Mouse (Mus musculus) hindbrain, embryonic 12.5 days (tissue): ENCODE results near the gene Slc37a4. TPM values are rescaled to one million over a fixed set of nuclear protein-coding genes. Genes with fewer than 3 reads are reported as not detected.
A peak's percentile ranks its signal among the peaks of the same experiment; 100 is the strongest.
"Not testable (repeated sequence)": the region's sequence is repeated elsewhere in the genome, so short reads cannot be mapped to it uniquely, and the experiment has no call there.

Experiments
- ATAC-seq: fragments of 200-750 bp; cut with Nextera tagmentation; 2 replicates; pipeline ENCODE4 v1.8.0; 2017; ENCODE audit warnings: moderate TSS enrichment; ENCODE audit not compliant: low FRiP score
- H3K27ac ChIP-seq: fragments of 300-500 bp; sonication (generic); 2 replicates; pipeline ENCODE4 v1.5.1; 2016; ENCODE audit warnings: mild to moderate bottlenecking
- H3K27me3 ChIP-seq: fragments of 300-500 bp; sonication (generic); 2 replicates; pipeline ENCODE4 v1.6.1; 2016; ENCODE audit warnings: mild to moderate bottlenecking
- H3K36me3 ChIP-seq: fragments of 300-500 bp; sonication (generic); 2 replicates; pipeline ENCODE4 v1.6.1; 2016; ENCODE audit warnings: mild to moderate bottlenecking
- H3K4me1 ChIP-seq: fragments of 300-500 bp; sonication (generic); 2 replicates; pipeline ENCODE4 v1.6.1; 2016
- H3K4me2 ChIP-seq: fragments of 300-500 bp; sonication (generic); replicated peaks from 2 replicates; pipeline ENCODE4 v1.6.1; 2016; ENCODE audit warnings: mild to moderate bottlenecking
- H3K4me3 ChIP-seq: fragments of 300-500 bp; sonication (generic); 2 replicates; pipeline ENCODE4 v1.5.1; 2016; ENCODE audit warnings: mild to moderate bottlenecking
- H3K9ac ChIP-seq: fragments of 300-500 bp; sonication (generic); 2 replicates; pipeline ENCODE4 v1.6.1; 2016; ENCODE audit warnings: mild to moderate bottlenecking, moderate library complexity
- H3K9me3 ChIP-seq: fragments of 300-500 bp; sonication (generic); replicated peaks from 2 replicates; pipeline ENCODE4 v1.6.1; 2016; ENCODE audit warnings: mild to moderate bottlenecking
- WGBS: fragments of 180-500 bp; shearing (Covaris S2); methylation state at CpG from one replicate; pipeline ENCODE4 v1.1.7; 2016; 5-methylcytosine and 5-hydroxymethylcytosine counted together
- polyA plus RNA-seq: library from polyadenylated mRNA; unstranded; fragments of >200 nt; fragmentation: Nextera tagmentation; extraction: Ambion mirVana; gene quantifications from 2 replicates; pipeline ENCODE4 v1.2.1, GENCODE M21; 2016

The Slc37a4 gene
- polyA plus RNA-seq, 1 experiment from 2014 or later = 38.7 TPM

DNA sequence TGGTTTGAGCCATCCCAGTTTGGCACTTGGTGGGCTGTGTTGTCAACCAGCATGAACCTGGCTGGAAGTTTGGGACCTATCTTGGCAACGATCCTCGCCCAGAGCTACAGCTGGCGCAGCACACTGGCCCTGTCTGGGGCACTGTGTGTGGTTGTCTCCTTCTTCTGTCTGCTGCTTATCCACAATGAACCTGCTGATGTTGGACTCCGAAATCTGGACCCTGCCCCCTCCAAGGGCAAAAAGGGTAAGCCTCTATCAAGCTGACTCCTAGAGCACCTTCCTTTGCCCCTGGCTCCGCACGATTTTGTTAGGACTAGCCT is 3.1 kb downstream of the Slc37a4 start:
- 91% methylated on average over 6 of the region's 6 CpGs for WGBS
- H3K4me3 ChIP-seq = no peak overlapping the region
- peak overlapping the region; percentile 95; the same call in 1 of the 2 replicates for H3K4me2 ChIP-seq
- H3K9ac ChIP-seq = peak overlapping the region; percentile 38; the same call in 1 of the 2 replicates
- H3K27me3 ChIP-seq = no peaks in the 10 kb centered on the region
- H3K36me3 ChIP-seq = peaks cover 54% of the 10 kb centered on the region
- no peaks in the 10 kb centered on the region for H3K9me3 ChIP-seq
- H3K27ac ChIP-seq = no peak overlapping the region
- H3K4me1 ChIP-seq = peaks cover 30% of the 10 kb centered on the region
- ATAC-seq = no peak

DNA sequence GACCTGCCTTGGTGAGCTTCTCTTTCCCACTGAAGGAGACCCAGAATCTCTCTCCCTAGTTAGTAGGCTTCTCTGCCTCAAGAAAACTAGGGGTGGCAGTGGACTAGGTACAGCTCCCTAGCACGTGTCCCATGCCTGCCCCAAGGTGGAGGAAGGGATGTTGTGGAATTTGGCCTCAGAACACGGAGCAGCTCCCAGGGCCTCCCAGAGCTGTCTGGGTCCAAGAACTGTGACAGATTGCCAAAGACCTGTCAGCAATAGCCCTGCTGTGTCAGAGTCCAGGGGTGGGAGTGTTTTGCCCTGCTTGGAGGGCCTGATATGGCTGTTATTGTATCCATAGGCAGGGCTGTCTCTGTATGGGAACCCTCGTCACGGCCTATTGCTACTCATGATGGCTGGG is 4.4 kb downstream of the Slc37a4 start:
- Histone ChIP-seq H3K9ac (no peak overlapping the region), H3K36me3 (peaks cover 59% of the 10 kb centered on the region)
- no peak for ATAC-seq

GRCm38 (mm10) chr9:44405011-44405410 is 8.4 kb downstream of the Slc37a4 start:
- no peaks in the 10 kb centered on the region for H3K9me3 ChIP-seq
- ATAC-seq = no peak
- peaks cover 16% of the 10 kb centered on the region for H3K4me1 ChIP-seq
- peaks cover 62% of the 10 kb centered on the region for H3K36me3 ChIP-seq
- no peak overlapping the region for H3K4me2 ChIP-seq
- WGBS = 79% methylated on average over 3 of the region's 3 CpGs
- H3K27ac ChIP-seq = no peak overlapping the region
- H3K4me3 ChIP-seq = no peak overlapping the region
- H3K27me3 ChIP-seq = no peaks in the 10 kb centered on the region
- no peak overlapping the region for H3K9ac ChIP-seq

More for the DNA sequence above, 4.4 kb downstream of the Slc37a4 start:
- no peak overlapping the region for H3K27ac ChIP-seq
- no peak overlapping the region for H3K4me2 ChIP-seq
- peaks cover 37% of the 10 kb centered on the region for H3K4me1 ChIP-seq
- H3K9me3 ChIP-seq = no peaks in the 10 kb centered on the region
- H3K4me3 ChIP-seq = no peak overlapping the region
- no peaks in the 10 kb centered on the region for H3K27me3 ChIP-seq
- WGBS = 78% methylated on average over 4 of the region's 4 CpGs

DNA sequence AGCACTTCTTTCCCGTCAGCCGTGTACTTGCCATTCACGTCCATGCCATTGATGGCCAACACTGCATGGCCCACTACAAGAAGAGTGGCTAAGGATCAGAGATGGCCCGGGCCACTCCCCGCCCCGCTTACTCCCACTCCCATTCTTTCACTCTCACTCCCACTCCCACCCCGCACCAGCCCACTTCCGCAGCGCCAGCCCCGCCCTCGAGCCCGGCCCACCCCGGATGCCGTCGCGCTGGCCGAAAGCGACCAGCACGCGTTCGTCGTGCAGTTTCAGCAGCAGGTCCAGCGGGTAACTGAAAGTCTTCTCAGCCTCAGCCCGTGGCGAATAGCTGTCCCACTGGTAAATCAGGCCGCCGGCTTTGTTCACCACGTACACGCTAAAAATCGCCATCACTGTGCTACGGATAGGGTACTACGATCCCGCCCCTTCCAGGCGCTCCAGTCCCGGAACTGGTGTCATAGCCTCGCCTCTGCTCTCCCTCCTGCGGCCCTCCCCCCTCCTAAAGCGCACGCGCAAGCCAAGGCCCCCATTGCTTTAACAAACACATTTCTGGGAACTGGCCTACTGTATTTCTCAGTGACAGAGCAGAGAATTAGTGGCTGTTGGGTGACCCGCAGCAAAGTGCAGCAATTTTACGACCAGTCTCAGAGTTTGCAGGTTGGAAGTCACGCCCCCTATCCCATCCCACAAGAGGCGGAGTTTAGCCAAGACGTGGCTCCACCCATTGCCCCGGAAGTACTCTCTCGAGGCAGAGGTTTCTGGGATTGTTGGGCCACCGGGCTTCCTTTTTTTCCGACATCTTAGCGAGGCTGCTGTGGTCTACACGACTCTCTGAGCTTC is 10.5 kb downstream of the Slc37a4 start, which contains the start of the genes Rps25 and Trappc4:
Gene Rps25 (plus strand): TSS at position 234 of the 846 bp plus-strand sequence.
Gene Trappc4 (minus strand): TSS at position 695 of the 846 bp plus-strand sequence.
- peak; percentile 97 for ATAC-seq
- WGBS = under 1% methylated on average over 51 of the region's 51 CpGs
- Histone ChIP-seq H3K27me3 (no peaks in the 10 kb centered on the region), H3K27ac (peak within 1 kb of the TSS; percentile 96), H3K9me3 (no peaks in the 10 kb centered on the region), H3K36me3 (peaks cover 62% of the 10 kb centered on the region), H3K4me2 (peak within 1 kb of the TSS; percentile 84), H3K4me1 (peaks cover 16% of the 10 kb centered on the region), H3K9ac (peak within 1 kb of the TSS; percentile 85), H3K4me3 (peak within 1 kb of the TSS; percentile 90)

DNA sequence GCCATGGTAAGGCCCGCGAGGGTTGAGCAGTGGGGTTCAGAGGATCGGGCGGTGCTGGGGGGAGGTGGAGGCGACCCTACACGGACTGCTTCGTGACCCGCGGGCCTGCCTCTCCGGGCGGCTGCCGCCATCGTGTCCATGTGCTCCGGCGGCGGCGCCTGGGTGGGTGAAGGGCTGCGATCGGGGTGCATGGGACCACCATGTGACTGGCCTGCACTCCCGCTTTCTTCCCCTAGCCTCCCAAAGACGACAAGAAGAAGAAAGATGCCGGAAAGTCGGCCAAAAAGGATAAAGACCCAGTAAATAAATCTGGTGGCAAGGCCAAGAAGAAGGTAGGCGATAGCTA is 11.1 kb downstream of the Slc37a4 start:
- H3K4me1 ChIP-seq = peaks cover 16% of the 10 kb centered on the region
- H3K4me3 ChIP-seq = peak overlapping the region; percentile 90
- H3K9ac ChIP-seq = peak overlapping the region; percentile 85
- peaks cover 62% of the 10 kb centered on the region for H3K36me3 ChIP-seq
- H3K4me2 ChIP-seq = peak overlapping the region; percentile 84
- no peaks in the 10 kb centered on the region for H3K27me3 ChIP-seq
- under 1% methylated on average over 24 of the region's 24 CpGs for WGBS
- peak overlapping the region; percentile 96 for H3K27ac ChIP-seq
- ATAC-seq = no peak
- no peaks in the 10 kb centered on the region for H3K9me3 ChIP-seq

DNA sequence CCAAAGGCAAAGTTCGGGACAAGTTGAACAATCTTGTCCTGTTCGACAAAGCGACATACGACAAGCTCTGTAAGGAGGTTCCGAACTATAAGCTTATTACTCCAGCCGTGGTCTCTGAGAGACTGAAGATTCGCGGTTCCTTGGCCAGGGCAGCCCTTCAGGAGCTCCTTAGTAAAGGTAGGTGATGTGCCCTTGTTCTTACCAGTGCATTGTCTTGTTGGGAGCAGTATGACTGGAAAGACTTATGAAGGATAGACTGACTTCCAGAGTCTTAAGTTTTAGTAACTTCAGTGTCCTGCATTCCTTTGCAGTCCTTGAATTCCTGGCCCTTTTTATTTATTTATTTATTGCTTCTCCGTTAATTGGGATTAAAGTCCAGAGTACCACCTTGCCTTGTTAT is 12.0 kb downstream of the Slc37a4 start:
- H3K9ac ChIP-seq = peak overlapping the region; percentile 85; the same call in 1 of the 2 replicates
- peak overlapping the region; percentile 84 for H3K4me2 ChIP-seq
- H3K36me3 ChIP-seq = peaks cover 62% of the 10 kb centered on the region
- peaks cover 16% of the 10 kb centered on the region for H3K4me1 ChIP-seq
- WGBS = 86% methylated on average over 9 of the region's 9 CpGs
- H3K27ac ChIP-seq, H3K9me3 ChIP-seq, H3K27me3 ChIP-seq, ATAC-seq: not testable (repeated sequence)
- peak overlapping the region; percentile 90 for H3K4me3 ChIP-seq

- WGBS = 91% methylated on average over 2 of the region's 2 CpGs
- Histone ChIP-seq H3K27me3 (no peaks in the 10 kb centered on the region), H3K4me1 (peaks cover 12% of the 10 kb centered on the region), H3K9me3 (no peaks in the 10 kb centered on the region), H3K4me3 (no peak overlapping the region), H3K4me2 (no peak overlapping the region), H3K9ac (no peak overlapping the region), H3K36me3 (peaks cover 56% of the 10 kb centered on the region), H3K27ac (no peak overlapping the region)
- no peak for ATAC-seq
Observed at GRCm38 (mm10) chr9:44410647-44411336, 14.1 kb downstream of the Slc37a4 start.

- H3K4me3 ChIP-seq = no peak overlapping the region
- H3K9me3 ChIP-seq = no peaks in the 10 kb centered on the region
- no peak overlapping the region for H3K27ac ChIP-seq
- WGBS = 83% methylated on average over 1 of the region's 1 CpGs
- H3K9ac ChIP-seq = no peak overlapping the region
- no peak overlapping the region for H3K4me2 ChIP-seq
- ATAC-seq = no peak
- peaks cover 56% of the 10 kb centered on the region for H3K36me3 ChIP-seq
- H3K27me3 ChIP-seq = no peaks in the 10 kb centered on the region
- H3K4me1 ChIP-seq = peaks cover 7% of the 10 kb centered on the region
Observed at GRCm38 (mm10) chr9:44411601-44412130, 15.0 kb downstream of the Slc37a4 start.

- peaks cover 56% of the 10 kb centered on the region for H3K36me3 ChIP-seq
- peaks cover 11% of the 10 kb centered on the region for H3K4me1 ChIP-seq
- no peak overlapping the region for H3K9ac ChIP-seq
- ATAC-seq = no peak
- no peak overlapping the region for H3K4me2 ChIP-seq
- no peaks in the 10 kb centered on the region for H3K9me3 ChIP-seq
- no peak overlapping the region for H3K27ac ChIP-seq
- no peaks in the 10 kb centered on the region for H3K27me3 ChIP-seq
- WGBS = 87% methylated on average over 4 of the region's 4 CpGs
- no peak overlapping the region for H3K4me3 ChIP-seq
Observed at GRCm38 (mm10) chr9:44412306-44412705, 15.7 kb downstream of the Slc37a4 start.

DNA sequence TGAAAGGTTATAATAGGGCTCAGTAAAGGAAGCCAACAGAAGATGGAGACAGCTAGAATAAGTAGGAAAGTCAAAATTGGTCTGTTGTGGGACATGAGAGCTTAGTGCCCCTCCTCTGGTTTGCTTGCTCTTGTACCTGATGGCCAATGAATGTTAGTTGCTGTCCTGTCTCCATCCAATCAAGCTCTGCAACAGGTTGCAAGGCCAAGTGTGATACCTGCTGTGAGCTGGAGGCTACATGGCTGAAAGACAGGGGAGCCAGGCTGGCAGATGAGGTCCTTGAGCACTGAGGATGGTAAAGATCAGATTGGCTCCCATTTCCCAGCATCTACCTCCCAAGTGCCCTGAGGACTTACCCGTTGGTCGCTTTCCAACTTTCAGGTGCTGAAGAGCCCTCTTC is 16.1 kb downstream of the Slc37a4 start:
- Histone ChIP-seq H3K9me3 (no peaks in the 10 kb centered on the region), H3K36me3 (peaks cover 56% of the 10 kb centered on the region), H3K4me2 (no peak overlapping the region), H3K9ac (no peak overlapping the region), H3K4me1 (peaks cover 14% of the 10 kb centered on the region), H3K27ac (no peak overlapping the region), H3K27me3 (no peaks in the 10 kb centered on the region), H3K4me3 (no peak overlapping the region)
- 82% methylated on average over 2 of the region's 2 CpGs for WGBS
- ATAC-seq = no peak

DNA sequence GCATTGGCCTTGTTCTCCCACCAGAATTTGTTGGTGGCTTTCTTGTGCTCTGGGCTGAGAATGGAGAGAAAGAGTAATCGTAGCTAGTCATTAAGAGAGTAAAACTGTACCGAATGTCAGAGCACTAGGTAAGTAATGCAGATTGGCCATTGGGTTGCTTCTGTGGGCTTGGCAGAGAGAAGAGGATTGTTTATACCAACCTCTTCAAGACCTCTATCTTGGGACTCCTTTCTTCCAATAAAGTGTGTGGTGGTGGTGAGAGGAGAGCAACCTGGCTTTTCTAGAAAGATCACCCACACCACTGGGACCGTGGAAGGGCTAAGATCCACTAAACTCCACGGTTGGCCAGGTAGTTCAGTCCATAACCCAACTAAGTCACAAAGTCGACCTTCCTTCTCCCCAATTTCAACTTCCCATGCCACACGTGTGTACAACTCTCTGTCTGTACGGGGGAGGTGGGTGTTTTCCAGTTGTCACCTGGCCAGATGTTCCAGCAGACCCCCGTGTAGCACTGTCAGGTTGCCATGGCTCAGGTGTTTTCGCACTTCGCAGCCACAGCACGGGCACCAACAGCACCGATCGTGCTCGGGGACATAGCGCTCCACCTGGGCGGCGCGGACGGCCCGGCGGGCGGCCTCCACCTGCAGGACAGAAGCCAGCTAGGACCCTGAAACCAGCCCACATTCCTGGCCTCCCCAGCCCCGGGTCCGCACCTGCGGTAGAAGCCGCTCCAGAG is 20.7 kb downstream of the Slc37a4 start:
- Histone ChIP-seq H3K27ac (peak overlapping the region; percentile 77; the same call in 1 of the 2 replicates), H3K4me1 (peaks cover 6% of the 10 kb centered on the region)
- peak; percentile 79 for ATAC-seq

DNA sequence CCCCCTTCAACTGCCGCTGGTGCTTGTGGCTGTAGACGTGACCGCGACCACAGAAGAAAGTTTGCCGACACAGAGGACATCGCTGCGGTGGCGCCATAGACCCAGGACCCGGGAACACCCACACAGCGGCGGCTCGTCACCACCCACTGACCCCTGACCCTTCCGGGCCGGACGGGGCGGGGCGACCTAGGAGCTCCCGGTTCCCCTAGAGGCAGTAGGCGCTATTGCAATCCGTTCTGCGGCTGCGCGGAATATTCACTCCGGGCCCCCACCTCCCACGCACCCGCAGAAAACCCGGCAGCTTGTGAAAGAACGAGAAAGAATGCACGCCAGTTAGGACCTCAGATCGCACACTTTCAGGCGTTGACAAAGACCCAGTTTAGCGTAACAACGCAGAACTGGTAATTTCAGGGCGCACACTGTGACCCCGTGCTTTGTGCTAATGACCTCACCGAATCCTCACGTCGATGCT is 21.3 kb downstream of the Slc37a4 start:
- Histone ChIP-seq H3K9me3 (no peaks in the 10 kb centered on the region), H3K4me3 (peak overlapping the region; percentile 80), H3K27me3 (no peaks in the 10 kb centered on the region), H3K4me2 (peak overlapping the region; percentile 93), H3K36me3 (peaks cover 15% of the 10 kb centered on the region), H3K9ac (peak overlapping the region; percentile 80), H3K4me1 (peaks cover 6% of the 10 kb centered on the region), H3K27ac (peak overlapping the region; percentile 77)
- peak; percentile 89 for ATAC-seq
- under 1% methylated on average over 38 of the region's 38 CpGs for WGBS

More for the DNA sequence above, 20.7 kb downstream of the Slc37a4 start:
- H3K4me2 ChIP-seq = peak overlapping the region; percentile 93
- H3K4me3 ChIP-seq = peak overlapping the region; percentile 80
- 9% methylated on average over 26 of the region's 26 CpGs for WGBS
- H3K27me3 ChIP-seq = no peaks in the 10 kb centered on the region
- no peaks in the 10 kb centered on the region for H3K9me3 ChIP-seq
- peak overlapping the region; percentile 80 for H3K9ac ChIP-seq
- peaks cover 22% of the 10 kb centered on the region for H3K36me3 ChIP-seq
